Mouse (Mus musculus) stomach, embryonic 16.5 days (tissue): ENCODE measurements around the gene Pgd. TPM values are rescaled to one million over a fixed set of nuclear protein-coding genes. Genes with fewer than 3 reads are reported as not detected.

ENCODE experiments used
- ATAC-seq: fragments of 200-750 bp; cut with Nextera tagmentation; 2 replicates; pipeline ENCODE4 v1.8.0; 2017; ENCODE audit warnings: moderate number of reproducible peaks, moderate TSS enrichment; ENCODE audit not compliant: insufficient read depth, low FRiP score
- H3K27ac ChIP-seq: fragments of 300-500 bp; sonication (generic); 2 replicates; pipeline ENCODE4 v1.5.1; 2014; ENCODE audit warnings: low read length
- H3K27me3 ChIP-seq: fragments of 300-500 bp; sonication (generic); 2 replicates; pipeline ENCODE4 v1.6.1; 2014; ENCODE audit warnings: low read length, control low read depth, mixed read lengths; ENCODE audit not compliant: control insufficient read depth, insufficient read depth
- H3K36me3 ChIP-seq: fragments of 300-500 bp; sonication (generic); 2 replicates; pipeline ENCODE4 v1.6.1; 2014; ENCODE audit warnings: low read length; ENCODE audit not compliant: control insufficient read depth, insufficient read depth
- H3K4me1 ChIP-seq: fragments of 300-500 bp; sonication (generic); 2 replicates; pipeline ENCODE4 v1.6.1; 2014; ENCODE audit warnings: low read length, control low read depth, mixed read lengths; ENCODE audit not compliant: control insufficient read depth, insufficient read depth
- H3K4me2 ChIP-seq: fragments of 300-500 bp; sonication (generic); 2 replicates; pipeline ENCODE4 v1.6.1; 2014; ENCODE audit warnings: low read depth, low read length, mixed read lengths
- H3K4me3 ChIP-seq: fragments of 300-500 bp; sonication (generic); replicated peaks from 2 replicates; pipeline ENCODE4 v1.5.1; 2014; ENCODE audit warnings: mild to moderate bottlenecking, low read length
- H3K9ac ChIP-seq: fragments of 300-500 bp; sonication (generic); 2 replicates; pipeline ENCODE4 v1.6.1; 2014; ENCODE audit warnings: low read length
- H3K9me3 ChIP-seq: fragments of 300-500 bp; sonication (generic); replicated peaks from 2 replicates; pipeline ENCODE4 v1.6.1; 2016; ENCODE audit warnings: low read length, control low read depth; ENCODE audit not compliant: control insufficient read depth
- WGBS: fragments of 180-500 bp; shearing (Covaris S2); extraction: QIAGEN DNeasy Blood & Tissue Kit; methylation state at CpG from one replicate; pipeline ENCODE4 v1.1.7; 2014; 5-methylcytosine and 5-hydroxymethylcytosine counted together
- polyA plus RNA-seq: library from polyadenylated mRNA; unstranded; fragments of >200 nt; fragmentation: Nextera tagmentation; extraction: Ambion mirVana; gene quantifications from 2 replicates; pipeline ENCODE4 v1.2.1, GENCODE M21; 2015

Pgd gene
- polyA plus RNA-seq, 1 experiment from 2014 or later, result 206 TPM

DNA sequence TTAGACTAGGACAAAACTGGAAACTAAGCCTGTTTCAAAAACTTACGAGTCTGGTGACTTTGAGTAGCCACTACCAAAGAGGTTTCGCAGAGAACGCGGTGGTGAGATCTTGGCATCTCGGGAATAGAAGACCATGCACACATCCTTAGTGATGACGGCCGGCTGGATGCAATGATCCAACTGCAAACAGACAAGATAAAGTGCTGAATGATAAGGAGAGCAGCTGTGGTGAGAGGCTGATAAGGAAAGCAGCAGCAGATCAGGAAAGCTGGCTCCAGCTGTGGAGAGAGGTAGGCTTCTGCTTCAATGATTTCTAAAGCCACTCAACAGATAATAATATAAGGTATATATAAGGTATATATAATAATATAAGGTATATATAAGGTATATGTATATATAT, 24.5 kb upstream of the Pgd start:
- no peaks in the 10 kb centered on the region for H3K4me1 ChIP-seq
- H3K27ac ChIP-seq, result no peak overlapping the region
- no peaks in the 10 kb centered on the region for H3K9me3 ChIP-seq
- H3K9ac ChIP-seq, result no peak overlapping the region
- ATAC-seq, result no peak
- 79% methylated on average over 7 of the region's 7 CpGs for WGBS
- peaks cover 4% of the 10 kb centered on the region; the same call in 1 of the 2 replicates for H3K36me3 ChIP-seq
- H3K4me2 ChIP-seq, result no peak overlapping the region
- no peak overlapping the region for H3K4me3 ChIP-seq
- H3K27me3 ChIP-seq, result no peaks in the 10 kb centered on the region

DNA sequence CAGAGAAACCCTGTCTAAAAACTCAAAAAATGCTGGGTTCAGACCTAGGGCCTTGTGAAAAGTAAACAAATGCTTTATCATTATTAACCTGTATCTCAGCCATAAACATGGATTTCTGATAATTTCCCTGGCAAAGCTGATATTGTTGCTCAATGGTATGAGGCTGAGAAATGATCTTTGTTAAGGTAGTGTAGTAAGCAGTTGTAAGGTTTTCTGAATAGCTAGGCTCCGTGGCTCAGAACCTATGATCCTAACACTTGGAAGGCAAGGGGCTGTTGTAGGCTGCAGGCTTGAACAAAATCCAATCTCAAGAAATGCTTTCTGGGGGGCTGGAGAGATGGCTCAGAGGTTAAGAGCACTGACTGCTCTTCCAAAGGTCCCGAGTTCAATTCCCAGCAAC, 22.0 kb upstream of the Pgd start:
- no peak overlapping the region for H3K4me3 ChIP-seq
- H3K4me1 ChIP-seq, result no peaks in the 10 kb centered on the region
- H3K27ac ChIP-seq, result no peak overlapping the region
- no peak for ATAC-seq
- H3K27me3 ChIP-seq, result no peaks in the 10 kb centered on the region
- H3K9ac ChIP-seq, result no peak overlapping the region
- H3K9me3 ChIP-seq, result no peaks in the 10 kb centered on the region
- H3K4me2 ChIP-seq, result no peak overlapping the region
- WGBS, result 91% methylated on average over 2 of the region's 2 CpGs
- H3K36me3 ChIP-seq, result peaks cover 7% of the 10 kb centered on the region

DNA sequence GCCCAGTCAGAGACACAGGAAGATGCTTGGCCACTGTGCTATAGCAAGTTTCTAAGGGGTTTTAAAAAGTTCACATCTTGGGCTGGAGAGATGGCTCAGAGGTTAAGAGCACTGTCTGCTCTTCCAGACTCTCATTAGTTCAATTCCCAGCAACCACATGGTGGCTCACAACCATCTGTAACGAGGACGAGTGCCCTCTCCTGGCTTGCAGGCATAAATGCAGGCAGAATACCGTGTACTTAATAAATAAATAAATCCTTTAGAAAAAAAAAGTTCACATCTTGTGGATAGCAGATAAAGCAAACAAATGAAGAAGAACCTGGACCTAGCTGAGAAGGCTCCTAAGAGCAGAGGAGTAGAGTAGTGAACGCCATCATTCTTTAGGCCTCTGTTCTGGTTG, 16.2 kb upstream of the Pgd start:
- Histone ChIP-seq H3K4me1 (no peaks in the 10 kb centered on the region), H3K27me3 (no peaks in the 10 kb centered on the region), H3K4me2 (no peak overlapping the region), H3K9ac (no peak overlapping the region), H3K9me3 (no peaks in the 10 kb centered on the region), H3K36me3 (peaks cover 10% of the 10 kb centered on the region), H3K27ac (no peak overlapping the region), H3K4me3 (no peak overlapping the region)
- ATAC-seq, result no peak
- WGBS, result 62% methylated on average over 4 of the region's 4 CpGs

DNA sequence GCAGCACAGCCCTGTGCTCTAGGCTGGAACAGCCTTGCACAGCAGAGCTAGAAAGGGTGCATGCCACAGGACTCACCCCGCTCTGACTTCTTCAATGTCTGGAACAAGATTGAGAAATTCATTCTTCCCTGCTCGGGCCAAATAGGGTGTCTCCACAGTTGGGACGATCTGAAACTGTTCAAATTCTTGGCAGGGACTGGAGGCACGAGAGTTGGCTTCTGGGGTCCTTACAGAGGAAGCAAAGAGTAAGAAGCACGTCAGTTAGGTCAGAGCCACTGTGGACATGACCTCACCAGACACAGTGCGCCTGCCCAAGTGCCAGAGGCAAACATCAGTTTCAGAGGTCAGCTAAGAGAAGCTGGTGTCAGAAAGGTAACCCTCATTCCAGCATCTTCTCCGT, 15.6 kb upstream of the Pgd start:
- Histone ChIP-seq H3K4me2 (no peak overlapping the region), H3K9me3 (no peaks in the 10 kb centered on the region), H3K27ac (no peak overlapping the region), H3K36me3 (peaks cover 10% of the 10 kb centered on the region), H3K9ac (no peak overlapping the region), H3K27me3 (no peaks in the 10 kb centered on the region), H3K4me1 (no peaks in the 10 kb centered on the region), H3K4me3 (no peak overlapping the region)
- no peak for ATAC-seq
- WGBS, result 85% methylated on average over 7 of the region's 7 CpGs

DNA sequence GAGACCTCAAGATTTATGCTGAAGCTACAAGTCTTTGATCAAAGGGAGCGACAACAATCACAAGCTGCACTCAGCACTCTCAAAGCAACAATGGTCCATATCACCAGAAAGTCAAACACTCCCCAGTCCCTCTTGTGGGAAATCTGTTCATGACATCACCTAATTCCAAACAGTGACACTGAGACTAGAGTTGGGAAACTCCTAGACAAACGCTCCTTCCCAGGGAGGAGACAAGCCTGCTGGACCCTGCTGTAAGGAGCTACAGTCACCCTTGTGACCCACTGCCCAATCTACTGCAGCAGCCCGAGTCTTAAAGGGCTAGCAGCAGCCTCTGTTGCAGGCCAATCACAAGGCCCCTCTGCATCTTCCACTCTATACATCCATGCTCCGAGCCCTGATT, 13.0 kb upstream of the Pgd start:
- Histone ChIP-seq H3K4me3 (no peak overlapping the region), H3K4me2 (no peak overlapping the region), H3K36me3 (peaks cover 10% of the 10 kb centered on the region), H3K27me3 (no peaks in the 10 kb centered on the region), H3K9me3 (no peaks in the 10 kb centered on the region), H3K4me1 (no peaks in the 10 kb centered on the region), H3K9ac (no peak overlapping the region), H3K27ac (peak overlapping the region; percentile 75; the same call in 1 of the 2 replicates)
- WGBS, result 47% methylated on average over 4 of the region's 4 CpGs
- no peak; the same call in 1 of the 2 replicates for ATAC-seq

DNA sequence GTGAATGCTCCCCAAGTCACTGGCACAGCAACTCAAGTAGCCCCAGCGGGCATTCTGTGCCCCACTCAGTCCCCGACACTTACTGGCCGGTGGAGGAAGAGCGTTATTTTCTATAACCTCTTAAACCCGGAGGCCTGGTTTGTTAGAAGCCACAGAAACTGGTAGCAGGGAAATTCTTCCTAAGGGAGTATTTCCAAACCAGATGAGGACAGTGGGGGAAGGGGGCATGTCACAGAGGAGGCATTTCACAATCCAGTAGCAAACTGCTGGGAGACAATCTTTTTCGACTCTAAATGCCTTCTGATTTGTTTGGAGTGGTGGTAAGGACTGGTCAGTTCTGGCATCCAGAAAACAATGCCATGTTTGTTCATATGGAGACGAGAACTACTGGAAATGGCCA, 12.6 kb upstream of the Pgd start:
- no peaks in the 10 kb centered on the region for H3K27me3 ChIP-seq
- H3K4me1 ChIP-seq, result no peaks in the 10 kb centered on the region
- H3K9ac ChIP-seq, result peak overlapping the region; percentile 21; the same call in 1 of the 2 replicates
- H3K27ac ChIP-seq, result peak overlapping the region; percentile 75
- no peak overlapping the region for H3K4me2 ChIP-seq
- no peak for ATAC-seq
- peaks cover 10% of the 10 kb centered on the region for H3K36me3 ChIP-seq
- no peak overlapping the region for H3K4me3 ChIP-seq
- no peaks in the 10 kb centered on the region for H3K9me3 ChIP-seq
- WGBS, result 80% methylated on average over 7 of the region's 7 CpGs

DNA sequence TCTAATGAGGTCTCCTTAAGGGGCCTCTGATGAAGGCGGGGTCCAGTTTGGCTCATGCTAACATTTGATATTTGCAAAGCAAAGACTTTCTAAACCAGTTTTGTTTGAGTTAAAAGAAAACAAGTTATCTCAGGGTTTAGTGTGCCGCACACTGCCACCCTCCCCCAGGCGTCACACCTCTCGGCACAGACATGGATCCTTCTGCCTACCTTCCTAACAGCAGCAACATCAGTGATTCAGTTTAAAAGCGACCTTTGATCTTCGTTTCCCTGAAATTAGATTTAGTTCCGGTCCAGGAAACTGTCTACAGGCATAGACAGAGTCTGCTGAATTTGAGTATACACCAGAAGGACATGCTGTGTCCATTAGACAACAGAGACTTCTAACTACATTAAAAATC, 11.8 kb upstream of the Pgd start:
- H3K9ac ChIP-seq, result peak overlapping the region; percentile 46; the same call in 1 of the 2 replicates
- H3K4me3 ChIP-seq, result no peak overlapping the region
- H3K9me3 ChIP-seq, result no peaks in the 10 kb centered on the region
- H3K4me2 ChIP-seq, result no peak overlapping the region
- WGBS, result 62% methylated on average over 7 of the region's 7 CpGs
- no peaks in the 10 kb centered on the region for H3K27me3 ChIP-seq
- H3K27ac ChIP-seq, result peak overlapping the region; percentile 70
- no peaks in the 10 kb centered on the region; the same call in 1 of the 2 replicates for H3K4me1 ChIP-seq
- peaks cover 5% of the 10 kb centered on the region for H3K36me3 ChIP-seq
- peak; percentile 20; the same call in 1 of the 2 replicates for ATAC-seq

DNA sequence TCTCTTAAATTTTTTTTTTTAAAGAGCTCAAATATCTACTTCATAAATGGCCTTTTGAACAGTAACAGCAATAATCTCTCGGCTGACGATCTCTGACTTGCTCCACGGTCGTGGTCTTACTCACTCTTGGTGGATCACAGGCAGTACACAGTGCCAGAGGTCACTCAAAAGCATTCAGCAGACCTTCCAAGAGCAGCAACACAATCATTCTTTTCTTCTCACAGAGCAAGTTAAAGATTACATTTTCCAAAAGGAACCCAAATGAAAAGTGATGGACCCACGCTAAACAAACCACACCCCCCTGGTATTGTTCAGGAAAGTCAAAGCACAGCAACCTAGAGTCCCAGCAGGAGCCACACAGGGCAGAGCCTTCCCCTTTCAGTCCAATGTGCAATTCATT, 10.5 kb upstream of the Pgd start:
- 46% methylated on average over 5 of the region's 5 CpGs for WGBS
- Histone ChIP-seq H3K4me3 (no peak overlapping the region), H3K9me3 (no peaks in the 10 kb centered on the region), H3K9ac (no peak overlapping the region), H3K27me3 (no peaks in the 10 kb centered on the region), H3K4me2 (no peak overlapping the region), H3K36me3 (peaks cover 4% of the 10 kb centered on the region; the same call in 1 of the 2 replicates), H3K4me1 (peaks cover 4% of the 10 kb centered on the region), H3K27ac (no peak overlapping the region)
- no peak for ATAC-seq

DNA sequence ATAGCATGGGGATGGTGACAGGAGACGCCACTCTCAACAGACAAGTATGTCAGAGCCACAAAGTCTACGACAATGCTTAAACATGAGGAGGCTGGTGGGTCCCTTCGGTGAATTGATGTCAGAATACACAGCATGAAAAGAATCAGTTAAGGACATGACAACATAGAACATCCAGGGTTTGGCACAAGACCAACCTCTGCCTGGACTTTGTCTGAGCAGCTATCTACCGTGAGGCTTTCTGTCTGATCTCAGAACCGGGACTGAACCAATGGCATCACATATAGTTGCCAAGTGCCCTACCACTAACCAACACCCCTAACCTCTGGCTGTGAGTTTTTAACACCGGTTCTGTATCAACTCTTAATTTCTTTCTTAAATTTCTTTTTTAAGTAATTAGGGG, 10.1 kb upstream of the Pgd start:
- H3K9ac ChIP-seq, result no peak overlapping the region
- ATAC-seq, result no peak
- peaks cover 4% of the 10 kb centered on the region; the same call in 1 of the 2 replicates for H3K36me3 ChIP-seq

DNA sequence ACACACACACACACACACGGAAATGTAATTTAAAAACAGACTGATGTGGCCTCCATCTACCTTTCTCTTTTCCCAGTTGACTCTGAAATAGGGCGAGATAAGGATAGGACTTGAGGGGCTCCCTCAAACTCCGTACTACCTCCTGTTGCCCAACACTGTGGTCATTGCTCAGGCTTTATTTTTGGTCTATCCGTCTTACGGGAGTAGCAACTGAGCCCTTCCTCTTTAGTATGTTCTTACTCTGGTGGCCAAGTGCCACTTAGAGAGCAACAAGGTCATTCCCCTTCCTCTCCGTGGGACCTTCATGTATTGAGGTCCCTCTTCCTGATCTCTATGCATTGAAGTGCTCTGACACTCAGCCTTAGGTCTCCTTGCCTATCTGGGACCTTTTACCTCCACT, 7.1 kb upstream of the Pgd start:
- 86% methylated on average over 6 of the region's 6 CpGs for WGBS
- H3K9ac ChIP-seq, result no peak overlapping the region
- no peaks in the 10 kb centered on the region for H3K36me3 ChIP-seq
- no peak overlapping the region for H3K4me2 ChIP-seq
- H3K4me3 ChIP-seq, result no peak overlapping the region
- H3K4me1 ChIP-seq, result peaks cover 8% of the 10 kb centered on the region
- H3K27ac ChIP-seq, result no peak overlapping the region
- ATAC-seq, result no peak
- H3K27me3 ChIP-seq, result no peaks in the 10 kb centered on the region
- H3K9me3 ChIP-seq, result no peaks in the 10 kb centered on the region

More for the DNA sequence above, 10.1 kb upstream of the Pgd start:
- Histone ChIP-seq H3K27ac (peak overlapping the region; percentile 3; the same call in 1 of the 2 replicates), H3K4me2 (no peak overlapping the region), H3K4me1 (peaks cover 5% of the 10 kb centered on the region), H3K27me3 (no peaks in the 10 kb centered on the region), H3K4me3 (no peak overlapping the region), H3K9me3 (no peaks in the 10 kb centered on the region)
- WGBS, result 62% methylated on average over 6 of the region's 6 CpGs
